Mouse (Mus musculus): ENCODE results near the gene Nt5c1a. TPM values are rescaled to one million over a fixed set of nuclear protein-coding genes. Genes with fewer than 3 reads are reported as not detected.
A peak's percentile ranks its signal among the peaks of the same experiment; 100 is the strongest.

Gene Nt5c1a
- polyA plus RNA-seq, 1 experiment: not detected

- Histone ChIP-seq H3K4me3 (ENCODE audit: insufficient read depth, poor library complexity, severe bottlenecking) (no peak overlapping the region), H3ac (ENCODE audit: control insufficient read depth, insufficient read length, low read depth) (no peak overlapping the region), H3K36me3 (ENCODE audit: control insufficient read depth, insufficient read depth) (no peaks in the 10 kb centered on the region), H3K79me2 (ENCODE audit: control insufficient read depth, insufficient read depth) (no peaks in the 10 kb centered on the region), H3K79me3 (ENCODE audit: low read depth) (no peaks in the 10 kb centered on the region), H3K27me3 (ENCODE audit: control insufficient read depth, insufficient read depth, insufficient read length) (peaks cover 58% of the 10 kb centered on the region)
- no peak for TF ChIP-seq USF1 (IDR thresholded peaks at IDR 0.05; ENCODE audit: low read depth)
- no peak for TF ChIP-seq FOSL1 (IDR thresholded peaks at IDR 0.05; ENCODE audit: insufficient read depth, low read length, poor library complexity, severe bottlenecking)
- TF ChIP-seq MAX (IDR thresholded peaks at IDR 0.05): no peak
- TF ChIP-seq MYOD1 (IDR thresholded peaks at IDR 0.05; ENCODE audit: control insufficient read depth, insufficient read length, low read depth): no peak
- no peak for TF ChIP-seq CTCF (IDR thresholded peaks at IDR 0.05; ENCODE audit: control insufficient read depth, insufficient read depth, insufficient read length)
- no peak for TF ChIP-seq MYOG (IDR thresholded peaks at IDR 0.05; ENCODE audit: control insufficient read depth, extremely low read depth, insufficient read length)
- TF ChIP-seq CEBPB (IDR thresholded peaks at IDR 0.05; ENCODE audit: low read depth): no peak
These were observed 11.0 kb downstream of the Nt5c1a start for GRCm38 (mm10) chr4:123212330-123212729.

- Histone ChIP-seq H3K27me3 (ENCODE audit: control insufficient read depth, insufficient read depth, insufficient read length) (peaks cover 48% of the 10 kb centered on the region), H3K36me3 (ENCODE audit: control insufficient read depth, insufficient read depth) (no peaks in the 10 kb centered on the region), H3K4me3 (ENCODE audit: insufficient read depth, poor library complexity, severe bottlenecking) (no peak overlapping the region), H3K79me3 (ENCODE audit: low read depth) (no peaks in the 10 kb centered on the region), H3ac (ENCODE audit: control insufficient read depth, insufficient read length, low read depth) (no peak overlapping the region), H3K79me2 (ENCODE audit: control insufficient read depth, insufficient read depth) (no peaks in the 10 kb centered on the region)
- TF ChIP-seq USF1 (IDR thresholded peaks at IDR 0.05; ENCODE audit: low read depth): no peak
- TF ChIP-seq MAX (IDR thresholded peaks at IDR 0.05): no peak
- no peak for TF ChIP-seq MYOD1 (IDR thresholded peaks at IDR 0.05; ENCODE audit: control insufficient read depth, insufficient read length, low read depth)
- no peak for TF ChIP-seq CTCF (IDR thresholded peaks at IDR 0.05; ENCODE audit: control insufficient read depth, insufficient read depth, insufficient read length)
- TF ChIP-seq MYOG (IDR thresholded peaks at IDR 0.05; ENCODE audit: control insufficient read depth, extremely low read depth, insufficient read length): no peak
These were observed 12.7 kb downstream of the Nt5c1a start for GRCm38 (mm10) chr4:123213975-123214374.

- H3ac ChIP-seq (ENCODE audit: control insufficient read depth, insufficient read length, low read depth): no peak overlapping the region
- H3K36me3 ChIP-seq (ENCODE audit: control insufficient read depth, insufficient read depth): no peaks in the 10 kb centered on the region
- peaks cover 39% of the 10 kb centered on the region for H3K27me3 ChIP-seq (ENCODE audit: control insufficient read depth, insufficient read depth, insufficient read length)
- no peaks in the 10 kb centered on the region for H3K79me2 ChIP-seq (ENCODE audit: control insufficient read depth, insufficient read depth)
- H3K4me3 ChIP-seq (ENCODE audit: insufficient read depth, poor library complexity, severe bottlenecking): no peak overlapping the region
- H3K79me3 ChIP-seq (ENCODE audit: low read depth): no peaks in the 10 kb centered on the region
- TF ChIP-seq MYOG (IDR thresholded peaks at IDR 0.05; ENCODE audit: control insufficient read depth, extremely low read depth, insufficient read length) (no peak), MYOD1 (IDR thresholded peaks at IDR 0.05; ENCODE audit: control insufficient read depth, insufficient read length, low read depth) (no peak), USF1 (IDR thresholded peaks at IDR 0.05; ENCODE audit: low read depth) (no peak), CEBPB (IDR thresholded peaks at IDR 0.05; ENCODE audit: low read depth) (no peak), CTCF (IDR thresholded peaks at IDR 0.05; ENCODE audit: control insufficient read depth, insufficient read depth, insufficient read length) (no peak), FOSL1 (IDR thresholded peaks at IDR 0.05; ENCODE audit: insufficient read depth, low read length, poor library complexity, severe bottlenecking) (no peak), MAX (IDR thresholded peaks at IDR 0.05) (no peak)
These were observed 14.1 kb downstream of the Nt5c1a start for GRCm38 (mm10) chr4:123215367-123215766.

GRCm38 (mm10) chr4:123216782-123217181 is 15.5 kb downstream of the Nt5c1a start:
- TF ChIP-seq USF1 (IDR thresholded peaks at IDR 0.05; ENCODE audit: low read depth): no peak
- TF ChIP-seq MAX (IDR thresholded peaks at IDR 0.05): no peak
- TF ChIP-seq MYOD1 (IDR thresholded peaks at IDR 0.05; ENCODE audit: control insufficient read depth, insufficient read length, low read depth): no peak
- TF ChIP-seq MYOG (IDR thresholded peaks at IDR 0.05; ENCODE audit: control insufficient read depth, extremely low read depth, insufficient read length): no peak
- TF ChIP-seq CTCF (IDR thresholded peaks at IDR 0.05; ENCODE audit: control insufficient read depth, insufficient read depth, insufficient read length): no peak
- no peak for TF ChIP-seq FOSL1 (IDR thresholded peaks at IDR 0.05; ENCODE audit: insufficient read depth, low read length, poor library complexity, severe bottlenecking)
- TF ChIP-seq CEBPB (IDR thresholded peaks at IDR 0.05; ENCODE audit: low read depth): no peak
- Histone ChIP-seq H3K79me3 (ENCODE audit: low read depth) (no peaks in the 10 kb centered on the region), H3ac (ENCODE audit: control insufficient read depth, insufficient read length, low read depth) (no peak overlapping the region), H3K79me2 (ENCODE audit: control insufficient read depth, insufficient read depth) (no peaks in the 10 kb centered on the region), H3K27me3 (ENCODE audit: control insufficient read depth, insufficient read depth, insufficient read length) (peaks cover 27% of the 10 kb centered on the region), H3K36me3 (ENCODE audit: control insufficient read depth, insufficient read depth) (no peaks in the 10 kb centered on the region), H3K4me3 (ENCODE audit: insufficient read depth, poor library complexity, severe bottlenecking) (no peak overlapping the region)

GRCm38 (mm10) chr4:123219720-123220357 is 18.5 kb downstream of the Nt5c1a start:
- Histone ChIP-seq H3ac (ENCODE audit: control insufficient read depth, insufficient read length, low read depth) (no peak overlapping the region), H3K79me3 (ENCODE audit: low read depth) (no peaks in the 10 kb centered on the region), H3K36me3 (ENCODE audit: control insufficient read depth, insufficient read depth) (no peaks in the 10 kb centered on the region), H3K4me3 (ENCODE audit: insufficient read depth, poor library complexity, severe bottlenecking) (no peak overlapping the region), H3K79me2 (ENCODE audit: control insufficient read depth, insufficient read depth) (no peaks in the 10 kb centered on the region), H3K27me3 (ENCODE audit: control insufficient read depth, insufficient read depth, insufficient read length) (peaks cover 10% of the 10 kb centered on the region)
- peak; percentile 89 for TF ChIP-seq CTCF (IDR thresholded peaks at IDR 0.05; ENCODE audit: control insufficient read depth, insufficient read depth, insufficient read length)
- TF ChIP-seq CEBPB (IDR thresholded peaks at IDR 0.05; ENCODE audit: low read depth): no peak

GRCm38 (mm10) chr4:123220637-123221036 is 19.3 kb downstream of the Nt5c1a start:
- Histone ChIP-seq H3K27me3 (ENCODE audit: control insufficient read depth, insufficient read depth, insufficient read length) (peaks cover 10% of the 10 kb centered on the region), H3K79me3 (ENCODE audit: low read depth) (no peaks in the 10 kb centered on the region), H3K36me3 (ENCODE audit: control insufficient read depth, insufficient read depth) (no peaks in the 10 kb centered on the region), H3K4me3 (ENCODE audit: insufficient read depth, poor library complexity, severe bottlenecking) (no peak overlapping the region), H3K79me2 (ENCODE audit: control insufficient read depth, insufficient read depth) (no peaks in the 10 kb centered on the region), H3ac (ENCODE audit: control insufficient read depth, insufficient read length, low read depth) (no peak overlapping the region)
- TF ChIP-seq FOSL1 (IDR thresholded peaks at IDR 0.05; ENCODE audit: insufficient read depth, low read length, poor library complexity, severe bottlenecking) (no peak), MYOG (IDR thresholded peaks at IDR 0.05; ENCODE audit: control insufficient read depth, extremely low read depth, insufficient read length) (no peak), CEBPB (IDR thresholded peaks at IDR 0.05; ENCODE audit: low read depth) (no peak), MYOD1 (IDR thresholded peaks at IDR 0.05; ENCODE audit: control insufficient read depth, insufficient read length, low read depth) (no peak), MAX (IDR thresholded peaks at IDR 0.05) (no peak), USF1 (IDR thresholded peaks at IDR 0.05; ENCODE audit: low read depth) (no peak), CTCF (IDR thresholded peaks at IDR 0.05; ENCODE audit: control insufficient read depth, insufficient read depth, insufficient read length) (no peak)
